Mouse (Mus musculus): ENCODE data around the gene Zbtb11.

DNA sequence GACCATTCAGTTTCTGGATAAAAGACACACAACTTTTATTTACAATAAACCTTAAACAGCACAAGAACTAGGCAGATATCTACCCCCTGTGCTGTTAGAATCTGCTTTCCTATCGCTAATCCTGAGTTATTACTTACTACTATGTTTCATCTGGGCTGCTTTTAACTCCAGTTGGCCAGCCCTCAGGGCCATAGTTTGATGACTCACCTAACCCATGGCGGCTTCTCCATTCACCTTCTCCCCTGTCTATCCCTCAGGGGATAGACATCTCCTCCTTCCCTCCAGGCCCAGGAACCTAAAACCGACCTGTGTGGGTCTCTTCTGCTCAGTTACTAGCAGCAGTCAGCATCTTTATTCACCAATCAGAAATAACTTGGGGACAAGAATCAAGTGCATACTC is 12.3 kb downstream of the Zbtb11 start:
- TF ChIP-seq CTCF (IDR thresholded peaks at IDR 0.05; ENCODE audit: control insufficient read depth, insufficient read depth, insufficient replicate concordance, low read depth, low read length) (no peak), POLR2A (IDR thresholded peaks at IDR 0.05; ENCODE audit: control insufficient read depth, low read depth, low read length) (no peak)
